8 mouse cellular contexts compared by ENCODE assay signal in genomic region chr1:45502241-45502741, GRCm38 (mm10). TPM values are rescaled to one million over a fixed set of nuclear protein-coding genes. Genes with fewer than 3 reads are reported as not detected.
DNase-seq lines count a peak whose midpoint lies in the region; ATAC-seq lines count a peak whose summit lies in the region.

No protein-coding gene starts in this region.

- H3K4me2 ChIP-seq in heart, embryonic 14.5 days (ENCODE audit: low read length): peak overlapping the region; percentile 70
- H3K4me2 ChIP-seq in limb, embryonic 13.5 days (replicated peaks): peak overlapping the region; percentile 63
- peak overlapping the region; percentile 49 for H3K4me2 ChIP-seq in midbrain, embryonic 16.5 days (ENCODE audit: low read length)

- peak overlapping the region; percentile 92 to 94 for H3K27ac ChIP-seq in heart, embryonic 14.5 days (replicated peaks in 1 of 2; ENCODE audit: control insufficient read depth in 1 of 2, insufficient read depth in 1 of 2, low read depth in 2 of 2, low read length in 2 of 2)
- H3K27ac ChIP-seq in limb, embryonic 13.5 days: peak overlapping the region; percentile 95
- no peak overlapping the region for H3K27ac ChIP-seq in midbrain, embryonic 16.5 days (ENCODE audit: low read length)

- H3K9ac ChIP-seq in heart, embryonic 14.5 days (ENCODE audit: low read length): peak overlapping the region; percentile 82
- H3K9ac ChIP-seq in limb, embryonic 13.5 days: peak overlapping the region; percentile 81
- H3K9ac ChIP-seq in midbrain, embryonic 16.5 days (ENCODE audit: low read depth, low read length): peak overlapping the region; percentile 48

- 5% methylated on average over 11 of the region's 11 CpGs for WGBS in heart, embryonic 14.5 days
- under 1% methylated on average over 11 of the region's 11 CpGs for WGBS in limb, embryonic 13.5 days
- WGBS in midbrain, embryonic 16.5 days: 7% methylated on average over 11 of the region's 11 CpGs

- peak; percentile 5 for DNase-seq in adrenal gland, adult 2 months
- no peak for DNase-seq in adrenal gland, adult 18-20 months (ENCODE audit: low spot score in 2 of 2)
- DNase-seq in embryo, embryonic 10 days (ENCODE audit: low spot score): peak; percentile 37
- DNase-seq in T-cell, adult 2 months (ENCODE audit: low spot score): no peak

- no peaks in the 10 kb centered on the region for H3K9me3 ChIP-seq in heart, embryonic 14.5 days (ENCODE audit: control insufficient read depth, low read length)
- H3K9me3 ChIP-seq in limb, embryonic 13.5 days: no peaks in the 10 kb centered on the region
- H3K9me3 ChIP-seq in midbrain, embryonic 16.5 days (replicated peaks; ENCODE audit: control insufficient read depth, low read length, poor library complexity, severe bottlenecking): no peaks in the 10 kb centered on the region

- H3K36me3 ChIP-seq in heart, embryonic 14.5 days (ENCODE audit: control insufficient read depth, insufficient read depth, low read length): no peaks in the 10 kb centered on the region
- H3K36me3 ChIP-seq in limb, embryonic 13.5 days: no peaks in the 10 kb centered on the region
- H3K36me3 ChIP-seq in midbrain, embryonic 16.5 days (ENCODE audit: control insufficient read depth, insufficient read depth, low read length): no peaks in the 10 kb centered on the region

- ATAC-seq in heart, embryonic 14.5 days (ENCODE audit: insufficient number of reproducible peaks, insufficient read depth, low FRiP score, low read depth): 0 out of 2 replicates have a peak, but pooled peaks have one; percentile 73
- ATAC-seq in limb, embryonic 13.5 days (ENCODE audit: low FRiP score, low read depth): peak; percentile 65
- 0 out of 2 replicates have a peak, but pooled peaks have one; percentile 11 for ATAC-seq in midbrain, embryonic 16.5 days
- no peak for ATAC-seq in erythroid progenitor cell, adult 5-6 weeks (replicated peaks; ENCODE audit: low FRiP score, poor library complexity, severe bottlenecking)

- H3K4me1 ChIP-seq in heart, embryonic 14.5 days (ENCODE audit: control insufficient read depth in 2 of 2, insufficient read depth in 2 of 2, low read length in 2 of 2): peaks cover 0 to 5% of the 10 kb centered on the region in 2 experiments; a peak in 1 of 4 replicates
- H3K4me1 ChIP-seq in limb, embryonic 13.5 days: peaks cover 14% of the 10 kb centered on the region
- H3K4me1 ChIP-seq in midbrain, embryonic 16.5 days (ENCODE audit: control insufficient read depth, insufficient read depth, low read length): no peaks in the 10 kb centered on the region

- no peaks in the 10 kb centered on the region for H3K27me3 ChIP-seq in heart, embryonic 14.5 days (ENCODE audit: control insufficient read depth, insufficient read depth, low read length)
- H3K27me3 ChIP-seq in limb, embryonic 13.5 days: no peaks in the 10 kb centered on the region
- H3K27me3 ChIP-seq in midbrain, embryonic 16.5 days (ENCODE audit: control insufficient read depth, insufficient read depth, low read depth, low read length): no peaks in the 10 kb centered on the region

- H3K4me3 ChIP-seq in heart, embryonic 14.5 days (ENCODE audit: control insufficient read depth in 1 of 2, insufficient read depth in 1 of 2, low read depth in 1 of 2, low read length in 2 of 2): peak overlapping the region; percentile 62 to 66
- H3K4me3 ChIP-seq in limb, embryonic 13.5 days: peak overlapping the region; percentile 64
- H3K4me3 ChIP-seq in midbrain, embryonic 16.5 days (ENCODE audit: low read depth, low read length): peak overlapping the region; percentile 34

RNA-seq across cellular contexts. Expression of gene Col5a2, which starts 0.8 kb away (rescaled TPM):
- total RNA-seq in adrenal gland, adult 2 months (2021): 10 to 100 TPM in 1 of 2 experiments, 1 to 10 TPM in 1; 5.5 to 10.6 TPM
- 1.3 and 1.6 TPM in 2 replicates for polyA plus RNA-seq in adrenal gland, adult 2 months (2012; rRNA removed)
- total RNA-seq in adrenal gland, adult 18-20 months (2021): 10 to 100 TPM in 1 of 2 experiments, 1 to 10 TPM in 1; 4.6 to 15.7 TPM
- 53.9 and 55.7 TPM in 2 replicates for polyA plus RNA-seq in heart, embryonic 14.5 days (2014; fragmentation: Nextera tagmentation; extraction: Ambion mirVana)
- 108 and 125 TPM in 2 replicates for polyA plus RNA-seq in limb, embryonic 13.5 days (2015; fragmentation: Nextera tagmentation; extraction: Ambion mirVana)
- polyA plus RNA-seq in midbrain, embryonic 16.5 days (2015; fragmentation: Nextera tagmentation; extraction: Ambion mirVana): 9.4 and 10.7 TPM in 2 replicates
- not detected in 2 replicates for total RNA-seq in erythroid progenitor cell, adult 5-6 weeks (2015; ENCODE audit: low replicate concordance)
- 0.13 TPM in 1 of 2 replicates, not detected in the other for total RNA-seq in erythroid progenitor cell, adult 5-6 weeks (2017; ENCODE audit: low replicate concordance)

Comparison
In these comparisons a context has a peak if more than half of its experiments do, and no peak if none do; other contexts are left out.
1. DNase-seq: peak in adrenal gland, adult 2 months (single experiment) and embryo, embryonic 10 days (single experiment); none in adrenal gland, adult 18-20 months (0 of 2) and T-cell, adult 2 months (single experiment).
2. Peak in every context shown above with its lines, with median percentiles within 50 percentile points of each other: H3K4me2 ChIP-seq, H3K4me3 ChIP-seq and H3K9ac ChIP-seq.